Mouse (Mus musculus): ENCODE results near the gene Gm21750. TPM values are rescaled to one million over a fixed set of nuclear protein-coding genes. Genes with fewer than 3 reads are reported as not detected.

The Gm21750 gene
- not detected in 2 replicates for polyA plus RNA-seq (2012; rRNA removed)

GRCm38 (mm10) chr14:73660925-73661324 lies at the start of gene Gm21750:
Gene Gm21750, plus strand, starts transcription at chr14:73661225.

Other genes starting within 250 kb of the Gm21750 start
- gene Med4, start 151.2 kb upstream of the Gm21750 start, polyA plus RNA-seq (2012; rRNA removed), result 75.6 and 101 TPM in 2 replicates
- 68.4 and 70.4 TPM in 2 replicates for gene Sucla2, start 135.9 kb upstream of the Gm21750 start, polyA plus RNA-seq (2012; rRNA removed)
- 3.4 and 4.4 TPM in 2 replicates for gene Nudt15, start 113.0 kb upstream of the Gm21750 start, polyA plus RNA-seq (2012; rRNA removed)

Measured in central nervous system, embryonic 11.5 days (tissue).